Mouse (Mus musculus): Measurements from ENCODE around the gene Pabpn1l. TPM values are rescaled to one million over a fixed set of nuclear protein-coding genes. Genes with fewer than 3 reads are reported as not detected.

Pabpn1l gene
- total and polyA plus RNA-seq, 3 experiments: 0.11 TPM; not detected in 2

DNA sequence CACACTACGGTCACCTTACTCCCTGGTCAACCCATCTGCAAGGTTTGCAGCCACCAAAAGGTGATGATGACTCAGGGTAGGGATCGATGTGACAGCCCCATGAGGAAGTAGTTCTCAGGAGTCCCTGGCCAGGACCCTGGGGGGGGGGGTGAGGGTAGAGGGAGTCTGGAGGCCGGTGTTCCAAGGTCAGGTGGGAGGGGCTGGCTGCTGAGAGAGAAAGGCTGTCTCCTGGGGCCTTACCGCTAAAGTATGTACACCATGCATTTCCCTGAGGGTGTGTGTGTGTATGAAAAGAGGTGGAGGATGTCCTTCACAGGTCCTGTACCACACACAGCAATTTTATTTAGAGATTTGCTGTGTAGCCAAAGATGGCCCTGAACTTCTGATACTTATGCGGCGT, 30.1 kb upstream of the Pabpn1l start:
- no peak overlapping the region for H3K4me3 ChIP-seq (ENCODE audit: low read depth, low read length)
- no peaks in the 10 kb centered on the region for H3K9me3 ChIP-seq (replicated peaks)
- DNase-seq (ENCODE audit: low spot score) (no peak), ATAC-seq (ENCODE audit: extremely low read depth, insufficient number of reproducible peaks, low FRiP score, poor library complexity, severe bottlenecking) (no peak)
- peaks cover 89% of the 10 kb centered on the region for H3K4me1 ChIP-seq (ENCODE audit: insufficient read depth, low read depth, low read length)
- no peak for TF ChIP-seq CTCF (IDR thresholded peaks at IDR 0.05; ENCODE audit: low read depth, low read length)
- TF ChIP-seq TAL1 (conservative IDR thresholded peaks at IDR 0.05; ENCODE audit: low read depth, low read length): no peak
- no peak for TF ChIP-seq GATA1 (IDR thresholded peaks at IDR 0.05; ENCODE audit: borderline replicate concordance, low read length)
- TF ChIP-seq POLR2AphosphoS5 (IDR thresholded peaks at IDR 0.05; ENCODE audit: insufficient replicate concordance, low read depth, low read length): no peak
- TF ChIP-seq GATA2 (IDR thresholded peaks at IDR 0.05; ENCODE audit: borderline replicate concordance, low read depth, low read length): no peak
- peaks cover 100% of the 10 kb centered on the region for H3K36me3 ChIP-seq (replicated peaks)
- no peaks in the 10 kb centered on the region for H3K27me3 ChIP-seq (ENCODE audit: insufficient read depth, low read length)

DNA sequence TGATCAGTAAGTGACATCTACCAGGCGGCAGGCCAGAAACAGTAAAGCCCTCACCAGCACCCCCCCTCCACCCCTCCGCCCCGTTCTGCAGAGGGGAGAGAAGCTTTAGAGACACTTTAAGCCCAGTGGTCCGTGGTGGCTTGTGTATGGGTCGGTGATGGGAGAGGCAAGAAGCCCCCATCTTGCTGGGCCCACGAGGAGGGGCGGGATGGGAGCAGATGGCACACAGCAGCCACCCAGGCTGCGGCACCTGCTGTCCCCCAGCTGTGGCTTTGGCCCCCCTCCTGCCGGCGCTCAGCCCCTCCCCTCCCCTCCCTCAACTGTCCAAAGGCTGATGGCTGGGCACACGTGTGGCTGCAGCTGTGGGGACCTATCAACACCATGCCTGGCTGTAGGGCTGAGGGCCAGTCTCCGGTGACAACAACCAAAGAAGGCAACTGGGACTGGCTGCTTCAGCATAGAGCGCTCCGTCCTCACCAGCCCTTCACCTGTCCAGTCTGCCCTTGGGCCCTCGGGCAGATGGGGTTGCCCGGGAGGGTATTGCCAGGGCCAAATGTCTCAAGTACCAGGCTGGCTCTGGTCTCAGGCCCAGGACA, 28.9 kb upstream of the Pabpn1l start:
- H3K36me3 ChIP-seq (replicated peaks): peaks cover 99% of the 10 kb centered on the region
- no peak for ATAC-seq (ENCODE audit: extremely low read depth, insufficient number of reproducible peaks, low FRiP score, poor library complexity, severe bottlenecking)
- DNase-seq (ENCODE audit: low spot score): no peak

DNA sequence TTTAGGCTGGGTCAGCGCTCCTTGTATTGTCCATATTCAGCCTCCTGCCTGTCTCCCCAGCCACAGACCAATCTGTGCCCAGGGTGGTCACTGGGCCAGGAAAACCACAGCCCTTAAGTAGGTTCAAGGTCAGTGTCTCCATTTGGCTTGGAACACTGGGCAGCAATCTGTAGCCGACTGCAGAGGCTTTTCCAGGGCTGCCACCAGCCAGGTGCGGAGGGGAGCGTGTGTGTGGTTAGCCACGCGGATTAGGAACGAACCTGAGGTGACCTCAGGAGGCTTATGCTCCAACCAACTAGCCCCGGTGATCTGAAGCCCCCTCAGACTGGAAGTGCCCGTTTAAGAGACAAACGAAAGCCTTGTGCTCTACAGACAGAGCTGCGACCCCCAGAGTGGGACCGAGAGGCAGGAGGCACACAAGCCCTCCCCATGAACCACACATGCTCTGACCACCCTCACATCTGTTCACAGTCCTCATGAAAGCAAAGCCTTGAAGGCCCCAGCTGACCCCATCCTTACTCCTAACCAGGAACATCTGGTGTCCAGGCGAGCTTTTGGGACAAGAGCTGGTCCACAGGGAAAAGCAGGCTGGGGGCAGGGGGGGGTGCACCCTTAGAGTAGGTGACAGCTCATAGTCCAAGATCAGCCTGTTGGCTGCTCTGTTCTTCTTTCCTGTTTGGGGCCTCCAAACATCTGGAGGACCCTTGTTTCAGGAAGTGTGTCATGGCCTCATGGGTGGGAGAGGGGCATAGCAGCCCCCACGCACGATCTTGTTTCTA, 25.8 kb upstream of the Pabpn1l start:
- no peak for DNase-seq (ENCODE audit: low spot score)
- TF ChIP-seq CTCF (IDR thresholded peaks at IDR 0.05; ENCODE audit: low read depth, low read length): no peak
- no peak for TF ChIP-seq POLR2AphosphoS5 (IDR thresholded peaks at IDR 0.05; ENCODE audit: insufficient replicate concordance, low read depth, low read length)
- TF ChIP-seq GATA2 (IDR thresholded peaks at IDR 0.05; ENCODE audit: borderline replicate concordance, low read depth, low read length): no peak
- TF ChIP-seq TAL1 (conservative IDR thresholded peaks at IDR 0.05; ENCODE audit: low read depth, low read length): no peak
- TF ChIP-seq GATA1 (IDR thresholded peaks at IDR 0.05; ENCODE audit: borderline replicate concordance, low read length): no peak
- Histone ChIP-seq H3K4me1 (ENCODE audit: insufficient read depth, low read depth, low read length) (peaks cover 73% of the 10 kb centered on the region), H3K27me3 (ENCODE audit: insufficient read depth, low read length) (no peaks in the 10 kb centered on the region), H3K9me3 (replicated peaks) (no peaks in the 10 kb centered on the region), H3K4me3 (ENCODE audit: low read depth, low read length) (no peak overlapping the region), H3K36me3 (replicated peaks) (peaks cover 99% of the 10 kb centered on the region)
- no peak for ATAC-seq (ENCODE audit: extremely low read depth, insufficient number of reproducible peaks, low FRiP score, poor library complexity, severe bottlenecking)

More for the DNA sequence above, 28.9 kb upstream of the Pabpn1l start:
- Histone ChIP-seq H3K27me3 (ENCODE audit: insufficient read depth, low read length) (no peaks in the 10 kb centered on the region), H3K4me3 (ENCODE audit: low read depth, low read length) (no peak overlapping the region), H3K9me3 (replicated peaks) (no peaks in the 10 kb centered on the region), H3K4me1 (ENCODE audit: insufficient read depth, low read depth, low read length) (peaks cover 84% of the 10 kb centered on the region)
- TF ChIP-seq GATA2 (IDR thresholded peaks at IDR 0.05; ENCODE audit: borderline replicate concordance, low read depth, low read length) (no peak), GATA1 (IDR thresholded peaks at IDR 0.05; ENCODE audit: borderline replicate concordance, low read length) (no peak), CTCF (IDR thresholded peaks at IDR 0.05; ENCODE audit: low read depth, low read length) (no peak), POLR2AphosphoS5 (IDR thresholded peaks at IDR 0.05; ENCODE audit: insufficient replicate concordance, low read depth, low read length) (no peak), TAL1 (conservative IDR thresholded peaks at IDR 0.05; ENCODE audit: low read depth, low read length) (no peak)

DNA sequence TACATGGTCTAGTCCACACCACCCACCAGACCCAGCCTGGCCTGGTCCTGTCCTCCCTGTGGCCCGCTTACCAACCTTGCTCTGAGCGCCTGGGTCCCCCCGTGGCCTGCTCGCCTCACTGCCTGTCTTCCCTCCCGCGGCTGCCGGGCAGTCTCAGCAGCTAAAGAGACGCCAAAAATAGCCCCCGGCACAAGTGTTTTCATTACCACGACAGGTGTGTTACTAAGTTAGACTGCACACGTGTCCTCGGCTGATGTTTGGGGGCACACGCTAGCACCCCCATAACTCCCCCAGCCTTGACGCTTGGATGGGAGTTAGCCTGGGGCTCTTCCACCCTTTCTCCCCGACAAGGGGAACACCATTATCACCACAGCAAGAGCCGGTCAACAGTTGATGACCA, 23.8 kb upstream of the Pabpn1l start:
- Histone ChIP-seq H3K4me1 (ENCODE audit: insufficient read depth, low read depth, low read length) (peaks cover 68% of the 10 kb centered on the region), H3K27me3 (ENCODE audit: insufficient read depth, low read length) (no peaks in the 10 kb centered on the region), H3K9me3 (replicated peaks) (no peaks in the 10 kb centered on the region), H3K4me3 (ENCODE audit: low read depth, low read length) (no peak overlapping the region), H3K36me3 (replicated peaks) (peaks cover 99% of the 10 kb centered on the region)
- TF ChIP-seq POLR2AphosphoS5 (IDR thresholded peaks at IDR 0.05; ENCODE audit: insufficient replicate concordance, low read depth, low read length) (no peak), GATA1 (IDR thresholded peaks at IDR 0.05; ENCODE audit: borderline replicate concordance, low read length) (no peak), GATA2 (IDR thresholded peaks at IDR 0.05; ENCODE audit: borderline replicate concordance, low read depth, low read length) (no peak), CTCF (IDR thresholded peaks at IDR 0.05; ENCODE audit: low read depth, low read length) (no peak), TAL1 (conservative IDR thresholded peaks at IDR 0.05; ENCODE audit: low read depth, low read length) (no peak)
- no peak for ATAC-seq (ENCODE audit: extremely low read depth, insufficient number of reproducible peaks, low FRiP score, poor library complexity, severe bottlenecking)
- DNase-seq (ENCODE audit: low spot score): no peak

DNA sequence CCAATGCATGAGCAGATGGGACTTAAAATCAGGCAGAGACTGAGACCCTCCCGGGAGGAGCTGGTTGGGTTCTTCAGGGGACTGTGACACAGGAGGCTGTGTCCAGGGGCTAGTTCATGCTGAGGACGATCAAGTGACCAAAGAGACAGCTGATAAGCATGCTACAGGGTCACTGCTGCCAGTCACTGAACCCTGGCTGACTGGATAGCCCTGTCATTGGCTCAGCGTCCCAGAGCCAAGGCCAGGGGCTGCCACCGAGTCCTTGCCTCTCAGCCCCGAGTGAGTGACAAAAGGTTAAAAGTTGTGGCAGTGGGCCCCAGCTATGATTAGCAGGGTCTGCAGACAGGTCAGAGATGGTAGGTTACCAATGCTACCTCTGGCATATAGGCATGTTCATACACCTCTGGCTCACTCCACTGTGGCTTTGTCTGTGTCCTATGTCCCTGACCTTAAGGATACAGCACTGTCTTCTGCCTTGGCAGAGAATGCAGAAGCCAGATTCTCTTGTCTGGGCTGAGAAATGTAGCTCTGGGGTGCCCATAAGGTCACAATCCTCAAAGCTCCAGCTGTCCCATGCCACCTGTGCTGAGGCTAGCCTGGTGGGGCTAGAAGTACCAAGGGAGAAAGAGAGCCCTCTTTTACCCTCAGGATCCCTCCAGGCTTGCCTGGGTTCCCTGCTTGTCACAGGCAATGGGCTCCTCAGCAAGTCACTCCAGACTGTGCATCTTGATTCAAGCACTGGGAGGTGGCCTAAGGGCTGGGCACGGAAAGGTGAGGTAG, 21.8 kb upstream of the Pabpn1l start:
- TF ChIP-seq TAL1 (conservative IDR thresholded peaks at IDR 0.05; ENCODE audit: low read depth, low read length) (no peak), GATA1 (IDR thresholded peaks at IDR 0.05; ENCODE audit: borderline replicate concordance, low read length) (no peak), GATA2 (IDR thresholded peaks at IDR 0.05; ENCODE audit: borderline replicate concordance, low read depth, low read length) (no peak), CTCF (IDR thresholded peaks at IDR 0.05; ENCODE audit: low read depth, low read length) (no peak), POLR2AphosphoS5 (IDR thresholded peaks at IDR 0.05; ENCODE audit: insufficient replicate concordance, low read depth, low read length) (no peak)
- ATAC-seq (ENCODE audit: extremely low read depth, insufficient number of reproducible peaks, low FRiP score, poor library complexity, severe bottlenecking) (no peak), DNase-seq (ENCODE audit: low spot score) (no peak)
- Histone ChIP-seq H3K9me3 (replicated peaks) (no peaks in the 10 kb centered on the region), H3K4me3 (ENCODE audit: low read depth, low read length) (no peak overlapping the region), H3K36me3 (replicated peaks) (peaks cover 99% of the 10 kb centered on the region), H3K4me1 (ENCODE audit: insufficient read depth, low read depth, low read length) (peaks cover 71% of the 10 kb centered on the region), H3K27me3 (ENCODE audit: insufficient read depth, low read length) (no peaks in the 10 kb centered on the region)

DNA sequence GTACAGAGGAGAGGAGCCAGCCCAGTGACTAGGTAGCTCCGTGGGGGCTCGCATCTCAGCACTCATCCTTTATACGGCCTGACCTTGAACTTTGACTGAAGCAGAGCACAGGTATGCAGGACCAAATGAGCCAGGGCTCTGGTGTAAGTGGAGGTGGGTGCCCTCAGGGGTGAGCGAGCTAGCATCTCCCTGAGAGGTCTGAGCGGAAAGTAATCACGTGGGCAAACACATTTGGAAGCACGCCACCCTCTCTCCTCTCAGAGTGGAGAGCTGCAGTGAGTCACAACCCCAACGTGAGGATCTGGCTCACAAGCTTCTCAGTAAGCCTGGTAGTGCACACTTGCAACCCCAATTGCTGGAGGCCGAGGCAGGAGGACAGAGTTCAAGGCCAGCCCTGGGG, 19.5 kb upstream of the Pabpn1l start:
- H3K36me3 ChIP-seq (replicated peaks): peaks cover 100% of the 10 kb centered on the region
- ATAC-seq (ENCODE audit: extremely low read depth, insufficient number of reproducible peaks, low FRiP score, poor library complexity, severe bottlenecking): no peak

More for the DNA sequence above, 19.5 kb upstream of the Pabpn1l start:
- H3K27me3 ChIP-seq (ENCODE audit: insufficient read depth, low read length): no peaks in the 10 kb centered on the region
- H3K4me3 ChIP-seq (ENCODE audit: low read depth, low read length): no peak overlapping the region
- no peak for DNase-seq (ENCODE audit: low spot score)
- H3K4me1 ChIP-seq (ENCODE audit: insufficient read depth, low read depth, low read length): peaks cover 81% of the 10 kb centered on the region
- no peak for TF ChIP-seq GATA1 (IDR thresholded peaks at IDR 0.05; ENCODE audit: borderline replicate concordance, low read length)
- TF ChIP-seq GATA2 (IDR thresholded peaks at IDR 0.05; ENCODE audit: borderline replicate concordance, low read depth, low read length): no peak
- no peak for TF ChIP-seq TAL1 (conservative IDR thresholded peaks at IDR 0.05; ENCODE audit: low read depth, low read length)
- TF ChIP-seq CTCF (IDR thresholded peaks at IDR 0.05; ENCODE audit: low read depth, low read length): no peak
- TF ChIP-seq POLR2AphosphoS5 (IDR thresholded peaks at IDR 0.05; ENCODE audit: insufficient replicate concordance, low read depth, low read length): no peak
- H3K9me3 ChIP-seq (replicated peaks): no peaks in the 10 kb centered on the region
